Mouse (Mus musculus): ENCODE results near the gene Tomm6. TPM values are rescaled to one million over a fixed set of nuclear protein-coding genes. Genes with fewer than 3 reads are reported as not detected.

The Tomm6 gene
- polyA plus RNA-seq, 1 experiment from 2014 or later, result 463 TPM

DNA sequence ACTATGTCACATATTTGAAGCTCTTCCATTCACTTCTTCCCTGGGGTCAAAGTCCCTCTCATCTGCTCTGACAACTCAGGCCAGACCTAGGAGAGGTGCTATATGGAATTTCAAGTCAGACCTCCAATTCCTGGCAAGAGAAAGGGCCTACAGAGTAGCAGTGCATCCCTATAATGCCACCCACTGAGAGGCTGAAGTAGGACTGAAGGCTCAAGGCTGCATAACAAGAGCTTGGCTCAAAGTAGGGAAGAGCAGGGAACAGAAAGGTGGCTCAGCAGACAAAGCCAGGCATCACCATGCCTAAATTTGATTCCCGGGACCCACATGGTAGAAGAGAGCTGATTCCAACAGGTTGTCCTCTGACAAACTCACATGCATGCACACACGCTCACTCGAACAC, 3.5 kb upstream of the Tomm6 start:
- Histone ChIP-seq H3K27ac (ENCODE audit: low read depth) (no peak overlapping the region), H3K4me2 (ENCODE audit: low read length) (no peak overlapping the region), H3K4me3 (ENCODE audit: low read depth, low read length) (no peak overlapping the region), H3K9ac (ENCODE audit: low read length) (no peak overlapping the region), H3K4me1 (replicated peaks; ENCODE audit: control insufficient read depth, insufficient read depth, low read length) (peaks cover 19% of the 10 kb centered on the region; the same call in 1 of the 2 replicates), H3K36me3 (ENCODE audit: control insufficient read depth, insufficient read depth, low read length) (peaks cover 3% of the 10 kb centered on the region; the same call in 1 of the 2 replicates), H3K27me3 (replicated peaks; ENCODE audit: control insufficient read depth, insufficient read depth, low read length) (no peaks in the 10 kb centered on the region), H3K9me3 (ENCODE audit: control insufficient read depth, low read length) (no peaks in the 10 kb centered on the region)
- DNase-seq (ENCODE audit: low spot score), result no peak
- 93% methylated on average over 3 of the region's 3 CpGs for WGBS
- ATAC-seq (replicated peaks; ENCODE audit: low FRiP score, low TSS enrichment, low read depth), result no peak

GRCm38 (mm10) chr17:47689894-47690293, 1.7 kb upstream of the Tomm6 start:
- Histone ChIP-seq H3K36me3 (ENCODE audit: control insufficient read depth, insufficient read depth, low read length) (peaks cover 15% of the 10 kb centered on the region), H3K9me3 (ENCODE audit: control insufficient read depth, low read length) (no peaks in the 10 kb centered on the region), H3K27ac (ENCODE audit: low read depth) (no peak overlapping the region), H3K4me3 (ENCODE audit: low read depth, low read length) (no peak overlapping the region), H3K4me2 (ENCODE audit: low read length) (peak overlapping the region; percentile 95; the same call in 1 of the 2 replicates), H3K9ac (ENCODE audit: low read length) (no peak overlapping the region), H3K4me1 (replicated peaks; ENCODE audit: control insufficient read depth, insufficient read depth, low read length) (peaks cover 15% of the 10 kb centered on the region; the same call in 1 of the 2 replicates), H3K27me3 (replicated peaks; ENCODE audit: control insufficient read depth, insufficient read depth, low read length) (no peaks in the 10 kb centered on the region)
- DNase-seq (ENCODE audit: low spot score) (no peak), ATAC-seq (replicated peaks; ENCODE audit: low FRiP score, low TSS enrichment, low read depth) (no peak)
- WGBS, result 80% methylated on average over 6 of the region's 8 CpGs

DNA sequence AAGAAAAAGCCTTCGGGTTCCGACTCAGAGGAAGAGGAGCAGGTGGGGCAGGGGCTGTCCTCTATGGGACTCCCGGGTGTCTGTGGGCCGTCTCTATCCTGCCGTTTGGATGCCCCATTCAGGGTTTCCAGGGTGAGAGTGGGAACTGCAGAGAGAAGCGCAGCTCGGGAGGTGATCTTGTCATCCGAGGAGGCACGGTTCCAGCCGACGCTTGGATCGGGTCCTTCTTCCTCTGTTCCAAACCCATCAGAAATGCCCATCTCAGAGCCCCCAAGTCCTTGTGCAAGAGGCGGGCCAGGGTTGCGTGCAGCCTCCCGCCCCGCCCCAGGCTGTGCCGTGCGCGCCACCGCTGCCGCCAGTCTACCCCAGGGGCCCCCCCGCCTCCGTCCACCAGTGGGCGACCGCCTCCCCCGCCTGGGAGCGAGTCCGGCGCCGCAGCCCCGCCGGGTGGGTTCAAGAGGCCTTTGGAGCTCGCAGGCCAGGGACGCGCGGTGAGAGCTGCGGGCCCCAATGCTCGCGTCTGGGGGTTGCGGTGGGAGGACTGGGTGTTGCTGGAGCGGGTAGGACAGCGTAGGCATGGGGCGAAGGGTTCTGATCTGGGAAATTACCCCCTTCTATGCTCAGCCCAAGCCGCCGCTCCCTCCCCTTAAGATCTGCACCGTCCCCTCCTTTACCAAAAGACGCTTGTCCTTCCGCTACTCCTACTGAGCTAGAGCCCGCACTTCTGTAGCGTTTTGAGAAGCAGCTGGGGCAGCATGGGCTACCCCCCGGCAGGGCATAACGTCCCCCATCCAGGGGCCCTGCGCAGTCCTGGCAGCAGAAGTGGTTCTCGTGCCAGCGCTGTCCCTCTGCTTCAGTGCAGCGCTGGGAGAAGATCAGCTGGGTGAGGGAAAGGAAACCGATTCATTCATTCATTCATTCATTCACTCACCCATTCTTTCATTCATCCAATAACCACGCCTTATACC, 706 bp upstream of the Tomm6 start, which contains the start of gene Frs3:
TSS of gene Frs3 (plus strand) at position 423 of the 968 bp plus-strand sequence.
- 1% methylated on average over 55 of the region's 58 CpGs for WGBS
- Histone ChIP-seq H3K9me3 (ENCODE audit: control insufficient read depth, low read length) (no peaks in the 10 kb centered on the region), H3K27me3 (replicated peaks; ENCODE audit: control insufficient read depth, insufficient read depth, low read length) (no peaks in the 10 kb centered on the region), H3K4me1 (replicated peaks; ENCODE audit: control insufficient read depth, insufficient read depth, low read length) (peaks cover 12% of the 10 kb centered on the region; the same call in 1 of the 2 replicates), H3K27ac (ENCODE audit: low read depth) (peak within 1 kb of the TSS; percentile 80), H3K4me3 (ENCODE audit: low read depth, low read length) (peak within 1 kb of the TSS; percentile 95), H3K4me2 (ENCODE audit: low read length) (peak within 1 kb of the TSS; percentile 95), H3K36me3 (ENCODE audit: control insufficient read depth, insufficient read depth, low read length) (peaks cover 25% of the 10 kb centered on the region), H3K9ac (ENCODE audit: low read length) (peak within 1 kb of the TSS; percentile 81)
- ATAC-seq (replicated peaks; ENCODE audit: low FRiP score, low TSS enrichment, low read depth) (peak; percentile 67), DNase-seq (ENCODE audit: low spot score) (peak; percentile 84)

DNA sequence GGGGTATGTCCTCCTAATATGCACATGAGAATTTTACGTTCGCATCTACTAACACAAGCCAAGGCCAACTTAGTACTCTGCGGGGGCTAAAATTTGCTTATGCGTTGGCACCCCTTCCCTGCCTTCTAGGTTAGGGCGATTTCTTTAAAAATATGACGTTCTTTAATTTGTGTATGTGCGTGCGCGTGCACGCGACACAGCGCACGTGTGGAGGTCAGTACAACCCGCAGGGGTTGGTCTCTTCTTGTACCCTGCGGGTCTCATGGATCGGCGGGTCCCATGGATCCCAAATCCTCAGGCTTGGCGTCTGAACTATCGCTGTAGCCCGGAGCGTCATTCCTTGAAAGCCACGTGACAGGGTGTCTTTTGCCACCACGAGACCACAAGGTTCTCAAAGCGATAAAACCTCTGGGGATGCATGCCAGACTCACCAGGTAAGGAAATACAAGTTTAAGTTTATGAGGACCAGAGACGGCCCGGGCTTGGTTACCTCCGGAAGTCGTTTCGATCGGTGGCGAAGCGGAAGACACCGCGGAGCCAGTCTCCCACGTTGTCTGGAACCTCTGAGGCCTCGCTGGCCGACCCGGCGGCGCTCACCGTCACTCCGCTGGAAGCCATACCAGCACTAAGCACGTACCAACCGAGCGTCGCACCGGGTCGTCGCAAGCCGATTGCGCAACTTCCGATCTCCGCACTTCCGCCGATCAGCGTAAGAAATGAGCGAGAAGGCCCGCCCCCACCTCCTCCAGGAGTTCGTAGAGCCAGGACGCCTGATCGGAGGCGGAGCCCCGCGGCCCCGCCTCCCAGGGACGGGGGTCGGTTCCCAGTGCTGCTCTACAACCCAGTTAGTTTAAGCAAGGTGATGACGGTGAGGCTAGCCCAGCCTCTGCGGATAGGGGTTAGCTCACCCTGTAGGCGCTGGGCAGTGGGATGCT, 510 bp downstream of the Tomm6 start:
- H3K4me2 ChIP-seq (ENCODE audit: low read length), result peak overlapping the region; percentile 95
- H3K9me3 ChIP-seq (ENCODE audit: control insufficient read depth, low read length), result no peaks in the 10 kb centered on the region
- peaks cover 12% of the 10 kb centered on the region; the same call in 1 of the 2 replicates for H3K4me1 ChIP-seq (replicated peaks; ENCODE audit: control insufficient read depth, insufficient read depth, low read length)
- H3K9ac ChIP-seq (ENCODE audit: low read length), result peak overlapping the region; percentile 81
- H3K36me3 ChIP-seq (ENCODE audit: control insufficient read depth, insufficient read depth, low read length), result peaks cover 35% of the 10 kb centered on the region
- H3K27ac ChIP-seq (ENCODE audit: low read depth), result peak overlapping the region; percentile 80
- ATAC-seq (replicated peaks; ENCODE audit: low FRiP score, low TSS enrichment, low read depth), result peak; percentile 86
- peak overlapping the region; percentile 95 for H3K4me3 ChIP-seq (ENCODE audit: low read depth, low read length)
- WGBS, result under 1% methylated on average over 70 of the region's 70 CpGs
- H3K27me3 ChIP-seq (replicated peaks; ENCODE audit: control insufficient read depth, insufficient read depth, low read length), result no peaks in the 10 kb centered on the region
- DNase-seq (ENCODE audit: low spot score), result peak; percentile 94

DNA sequence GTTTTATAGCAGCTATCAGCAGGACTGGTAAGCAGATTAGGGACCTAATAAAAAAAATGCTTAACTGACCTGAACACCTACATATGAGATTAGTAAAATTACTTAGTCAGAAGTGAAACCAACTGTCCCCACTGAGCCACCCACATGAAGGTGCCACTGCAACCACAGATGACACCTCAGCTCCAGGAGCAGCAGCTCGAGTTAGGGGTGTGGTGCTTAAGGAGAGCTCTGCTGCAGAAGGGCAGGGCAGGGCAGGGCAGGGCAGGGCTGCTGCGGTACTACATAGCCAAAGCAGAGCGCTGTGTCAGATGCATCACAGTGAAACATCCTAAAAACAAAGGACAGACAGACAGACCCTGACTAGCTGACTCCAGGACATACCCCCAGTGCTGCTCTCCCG, 5.3 kb downstream of the Tomm6 start:
- Histone ChIP-seq H3K9ac (ENCODE audit: low read length) (no peak overlapping the region), H3K4me1 (replicated peaks; ENCODE audit: control insufficient read depth, insufficient read depth, low read length) (peaks cover 7% of the 10 kb centered on the region; the same call in 1 of the 2 replicates), H3K4me3 (ENCODE audit: low read depth, low read length) (no peak overlapping the region), H3K27ac (ENCODE audit: low read depth) (no peak overlapping the region), H3K9me3 (ENCODE audit: control insufficient read depth, low read length) (no peaks in the 10 kb centered on the region), H3K27me3 (replicated peaks; ENCODE audit: control insufficient read depth, insufficient read depth, low read length) (no peaks in the 10 kb centered on the region), H3K4me2 (ENCODE audit: low read length) (no peak overlapping the region), H3K36me3 (ENCODE audit: control insufficient read depth, insufficient read depth, low read length) (peaks cover 80% of the 10 kb centered on the region)
- 70% methylated on average over 4 of the region's 4 CpGs for WGBS
- ATAC-seq (replicated peaks; ENCODE audit: low FRiP score, low TSS enrichment, low read depth), result no peak
- no peak for DNase-seq (ENCODE audit: low spot score)

- no peaks in the 10 kb centered on the region for H3K27me3 ChIP-seq (replicated peaks; ENCODE audit: control insufficient read depth, insufficient read depth, low read length)
- DNase-seq (ENCODE audit: low spot score) (no peak), ATAC-seq (replicated peaks; ENCODE audit: low FRiP score, low TSS enrichment, low read depth) (no peak)
- WGBS, result 69% methylated on average over 5 of the region's 5 CpGs
- H3K4me3 ChIP-seq (ENCODE audit: low read depth, low read length), result no peak overlapping the region
- H3K4me1 ChIP-seq (replicated peaks; ENCODE audit: control insufficient read depth, insufficient read depth, low read length), result no peaks in the 10 kb centered on the region
- H3K9ac ChIP-seq (ENCODE audit: low read length), result no peak overlapping the region
- H3K27ac ChIP-seq (ENCODE audit: low read depth), result no peak overlapping the region
- H3K36me3 ChIP-seq (ENCODE audit: control insufficient read depth, insufficient read depth, low read length), result peaks cover 71% of the 10 kb centered on the region
- no peaks in the 10 kb centered on the region for H3K9me3 ChIP-seq (ENCODE audit: control insufficient read depth, low read length)
- H3K4me2 ChIP-seq (ENCODE audit: low read length), result no peak overlapping the region
Measured at GRCm38 (mm10) chr17:47678702-47679101, 9.5 kb downstream of the Tomm6 start.

DNA sequence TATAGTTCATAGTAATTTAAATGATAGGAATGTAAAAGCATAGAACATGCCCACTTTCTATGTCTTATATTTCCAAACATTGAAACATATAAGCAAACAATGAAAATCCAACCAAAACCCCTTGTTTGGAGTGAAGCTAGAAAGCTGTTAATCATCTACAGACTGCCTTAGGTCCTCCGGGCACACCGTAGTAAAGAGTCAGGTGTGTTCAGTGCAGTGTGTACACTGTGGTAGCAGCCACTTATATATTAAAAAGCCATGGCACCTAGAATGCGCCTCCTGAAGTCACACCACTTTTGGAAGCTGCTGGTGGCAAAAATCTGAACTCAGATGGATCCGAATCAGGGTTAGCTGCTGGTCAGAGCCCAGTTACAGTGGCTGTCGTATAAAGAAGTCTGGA, 9.9 kb downstream of the Tomm6 start:
- ATAC-seq (replicated peaks; ENCODE audit: low FRiP score, low TSS enrichment, low read depth) (no peak), DNase-seq (ENCODE audit: low spot score) (no peak)
- Histone ChIP-seq H3K27me3 (replicated peaks; ENCODE audit: control insufficient read depth, insufficient read depth, low read length) (no peaks in the 10 kb centered on the region), H3K4me3 (ENCODE audit: low read depth, low read length) (no peak overlapping the region), H3K9ac (ENCODE audit: low read length) (no peak overlapping the region), H3K9me3 (ENCODE audit: control insufficient read depth, low read length) (no peaks in the 10 kb centered on the region), H3K36me3 (ENCODE audit: control insufficient read depth, insufficient read depth, low read length) (peaks cover 67% of the 10 kb centered on the region), H3K4me2 (ENCODE audit: low read length) (no peak overlapping the region), H3K27ac (ENCODE audit: low read depth) (no peak overlapping the region), H3K4me1 (replicated peaks; ENCODE audit: control insufficient read depth, insufficient read depth, low read length) (no peaks in the 10 kb centered on the region)
- WGBS, result 75% methylated on average over 5 of the region's 5 CpGs

- Histone ChIP-seq H3K4me2 (ENCODE audit: low read length) (no peak overlapping the region), H3K36me3 (ENCODE audit: control insufficient read depth, insufficient read depth, low read length) (peaks cover 52% of the 10 kb centered on the region), H3K27me3 (replicated peaks; ENCODE audit: control insufficient read depth, insufficient read depth, low read length) (no peaks in the 10 kb centered on the region), H3K4me3 (ENCODE audit: low read depth, low read length) (no peak overlapping the region), H3K27ac (ENCODE audit: low read depth) (no peak overlapping the region), H3K4me1 (replicated peaks; ENCODE audit: control insufficient read depth, insufficient read depth, low read length) (no peaks in the 10 kb centered on the region), H3K9me3 (ENCODE audit: control insufficient read depth, low read length) (no peaks in the 10 kb centered on the region), H3K9ac (ENCODE audit: low read length) (no peak overlapping the region)
- DNase-seq (ENCODE audit: low spot score) (peak; percentile 92), ATAC-seq (replicated peaks; ENCODE audit: low FRiP score, low TSS enrichment, low read depth) (no peak)
- 22% methylated on average over 9 of the region's 9 CpGs for WGBS
Measured at GRCm38 (mm10) chr17:47676581-47676980, 11.6 kb downstream of the Tomm6 start.
